Mouse (Mus musculus) CH12F3 (cell line): ENCODE data around the gene Scg5.

ENCODE experiments used
- in situ Hi-C: fragments of 300-500 bp; cut with MboI; formaldehyde crosslinking; loops from 2 replicates; pipeline ENCODE4 v1.14.3; 2020; ENCODE audit warnings: low sequenced_read_pairs

The Scg5 gene

DNA sequence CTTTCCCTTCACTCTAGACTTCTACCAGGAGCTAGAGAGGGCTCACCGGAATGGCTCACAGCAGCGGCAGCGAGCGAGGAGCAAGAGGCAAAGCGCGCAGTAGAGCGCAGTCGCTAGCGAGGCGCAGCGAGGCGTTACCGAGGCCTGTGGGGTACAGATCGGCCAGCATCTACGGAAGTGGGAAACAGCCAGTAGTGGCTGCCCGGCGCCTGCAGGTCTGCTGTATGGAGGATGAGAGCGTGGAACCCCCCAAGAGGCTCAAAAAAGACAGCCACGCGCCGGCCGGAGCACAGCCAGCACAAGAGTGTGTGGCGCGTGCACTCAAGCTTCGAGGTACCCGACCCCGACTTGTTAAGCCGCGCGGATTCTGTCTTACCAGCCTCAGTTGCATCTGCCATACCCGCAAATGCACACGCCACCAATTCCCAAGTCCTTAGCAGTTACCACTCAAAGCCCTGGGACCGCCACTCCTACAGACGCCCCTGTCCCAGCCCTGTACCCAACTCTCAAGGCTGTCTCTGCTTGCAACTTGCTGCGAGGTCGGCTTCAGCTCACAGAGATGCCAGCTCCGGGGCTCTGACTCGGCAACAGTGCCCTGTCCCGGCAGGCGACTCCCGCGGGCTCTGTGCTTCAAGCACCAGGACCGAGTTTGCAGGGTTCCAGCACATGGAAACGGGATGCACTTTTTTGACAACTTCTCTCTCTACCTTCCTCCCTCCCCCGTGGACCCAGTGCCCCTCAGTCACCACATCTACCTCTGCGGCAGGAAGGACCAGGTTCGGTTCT lies 71.2 kb downstream of the Scg5 start:
- in situ Hi-C loops = no loop called here

DNA sequence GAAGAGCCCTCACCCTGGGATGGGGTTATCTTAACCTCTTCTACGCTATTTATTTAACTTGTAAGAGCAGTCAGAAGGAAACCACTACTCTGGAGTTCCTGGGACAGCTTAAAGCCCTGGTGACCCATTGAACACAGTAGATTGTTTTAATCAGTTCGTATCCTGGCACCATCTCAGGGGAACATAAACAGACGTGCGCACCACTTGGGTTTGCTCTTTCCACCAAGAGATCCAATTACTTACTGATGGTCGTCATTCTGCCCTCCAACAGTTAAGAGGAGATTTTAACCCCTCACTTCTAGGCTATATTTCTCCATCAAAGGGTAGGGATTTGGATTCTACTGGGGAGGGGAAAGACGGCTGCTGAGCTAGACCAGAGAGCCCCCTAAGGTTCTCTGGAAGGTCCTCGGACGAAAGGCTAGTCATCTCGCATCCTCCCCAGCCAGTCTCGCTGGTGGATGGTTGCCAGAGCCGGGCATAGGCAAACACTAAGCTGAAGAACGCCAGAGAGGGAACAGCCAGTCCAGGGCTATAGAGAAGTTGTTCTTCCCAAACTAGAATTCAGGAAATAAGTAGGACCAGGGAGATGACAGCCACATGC lies 71.9 kb downstream of the Scg5 start:
- in situ Hi-C loops = no loop called here

DNA sequence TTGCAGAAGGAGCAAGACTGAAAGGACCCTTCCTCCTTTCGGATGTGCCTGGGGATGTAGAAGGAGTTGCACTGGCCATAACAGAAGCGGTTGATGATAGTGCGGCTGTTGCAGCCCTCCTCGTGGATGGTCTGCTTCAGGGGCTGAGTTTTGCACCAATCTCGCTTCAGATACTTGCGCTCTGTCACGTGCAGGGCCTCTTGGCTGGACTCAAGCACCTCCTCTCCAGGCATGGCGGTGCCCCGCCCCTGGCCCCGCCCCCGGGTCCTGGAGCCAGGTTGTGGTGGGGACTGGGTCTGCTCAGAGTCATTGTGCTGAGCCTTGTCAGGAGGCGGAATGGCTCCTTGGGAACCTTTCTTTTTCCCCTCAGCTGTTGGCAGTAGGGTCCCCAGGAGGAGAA lies 79.2 kb downstream of the Scg5 start:
- in situ Hi-C loops = no loop called here

DNA sequence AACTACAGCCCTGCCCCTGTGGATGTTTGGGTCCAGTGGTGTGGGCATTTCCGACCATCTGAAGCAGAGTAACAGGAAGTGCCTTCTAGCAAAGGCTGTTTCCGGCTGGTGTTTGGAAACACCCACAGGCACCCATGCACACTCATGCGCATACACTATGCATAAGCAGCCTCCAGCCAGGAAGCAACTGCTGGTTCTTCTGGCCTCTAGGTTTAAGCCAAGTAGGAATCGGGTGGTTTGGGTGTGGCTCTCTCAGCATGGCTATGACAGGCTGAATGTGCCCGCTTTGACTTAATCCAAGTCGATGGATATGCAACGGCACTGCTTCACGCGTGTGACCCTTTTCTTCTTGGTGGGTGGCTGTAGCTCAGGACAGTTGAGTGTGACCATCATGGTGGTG lies 79.6 kb downstream of the Scg5 start:
- in situ Hi-C loops = no loop called here

DNA sequence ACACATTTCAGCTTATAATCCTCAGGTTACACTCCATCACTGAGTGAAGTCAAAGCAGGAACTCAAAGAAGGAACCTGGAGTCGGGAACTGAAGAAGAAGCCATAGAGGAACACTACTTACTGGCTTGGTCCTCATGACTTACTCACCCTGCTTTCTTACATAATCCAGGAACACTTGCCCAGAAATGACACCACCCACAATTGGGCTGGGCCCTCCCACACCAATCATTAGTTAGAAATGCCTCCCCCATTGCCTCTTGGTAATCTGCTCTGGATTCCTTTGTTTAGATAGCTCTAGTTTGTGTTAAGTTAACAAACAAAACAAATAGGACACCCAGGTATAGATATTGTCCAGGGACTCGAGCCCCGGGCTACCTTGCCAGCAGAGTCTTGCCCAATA lies 100.3 kb downstream of the Scg5 start:
- in situ Hi-C loops = no loop called here
